Mouse (Mus musculus) cerebral cortex, adult 2 months (tissue): Measurements from ENCODE around the gene Plcd1.

Experiments used
- WGBS: fragments of 180-500 bp; shearing (Covaris S2); methylation state at CpG from one replicate; pipeline ENCODE4 v1.1.7; 2018; 5-methylcytosine and 5-hydroxymethylcytosine counted together

The Plcd1 gene

DNA sequence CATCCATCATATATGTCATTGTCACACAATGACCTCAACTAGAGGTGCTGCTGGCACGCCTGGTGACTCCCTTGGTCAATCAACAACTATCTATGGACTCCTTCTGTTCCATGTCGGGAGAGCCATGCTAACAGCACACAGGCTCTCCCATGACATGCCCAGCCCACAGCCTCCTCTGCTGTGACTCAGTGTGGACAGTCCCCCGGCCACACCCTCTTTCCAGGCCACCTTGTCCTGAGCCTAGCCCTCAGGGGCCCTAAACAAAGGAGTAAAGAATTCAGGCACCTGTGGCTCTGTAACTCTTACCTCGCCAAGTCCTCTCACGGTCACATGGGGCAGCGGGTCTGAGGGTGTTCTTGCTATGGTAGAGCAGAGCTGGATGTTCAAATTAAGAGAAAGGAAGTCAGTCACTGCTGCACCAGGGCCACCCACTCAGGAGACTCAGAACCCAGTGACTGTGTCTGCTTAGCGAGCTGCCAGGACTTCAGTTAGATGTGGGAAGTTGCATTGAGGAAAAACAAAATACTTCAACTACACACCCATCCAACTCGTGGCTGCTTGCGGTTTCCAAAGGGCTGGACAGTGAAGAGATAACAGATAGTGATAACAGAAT, 39.2 kb downstream of the Plcd1 start:
- WGBS: 61% methylated on average over 9 of the region's 9 CpGs

DNA sequence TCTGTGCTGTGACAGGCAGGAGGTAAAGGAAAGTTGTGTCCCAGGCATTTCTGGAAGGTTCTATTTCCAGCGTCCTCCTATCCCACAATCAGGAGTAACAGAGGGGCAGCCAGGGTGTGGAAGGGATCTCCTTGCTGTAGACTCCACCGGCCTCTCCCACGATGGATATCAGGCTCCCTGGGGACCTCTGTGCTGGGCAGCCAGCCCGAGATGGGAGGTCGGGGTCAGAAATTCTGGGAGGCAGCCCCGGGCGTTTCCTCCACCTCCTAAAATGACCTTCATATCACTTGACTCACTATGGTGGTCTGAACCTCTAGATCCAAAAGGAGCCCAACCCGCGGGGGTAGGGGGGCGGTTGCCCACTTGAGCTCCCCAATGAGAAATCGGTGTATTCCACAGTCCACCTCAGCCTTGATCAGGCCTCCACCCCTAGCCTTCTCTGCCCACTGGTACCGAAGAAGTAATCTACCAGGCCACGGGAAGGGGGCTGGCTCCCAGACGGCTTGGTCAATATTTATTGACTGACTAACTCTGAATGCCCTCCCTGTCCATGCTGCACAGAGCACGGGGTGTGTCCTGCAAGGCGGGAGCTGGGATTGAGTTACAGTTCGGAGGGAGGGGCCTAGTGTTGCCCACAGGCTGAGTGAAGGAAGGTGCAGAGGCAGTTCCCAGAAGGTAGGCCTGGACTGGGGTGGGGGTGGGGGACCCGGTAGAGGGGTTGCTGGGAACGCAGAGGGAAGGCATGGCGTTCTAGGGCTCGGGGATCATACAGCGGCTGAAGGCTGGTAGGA, 41.0 kb downstream of the Plcd1 start, which contains the start of gene Vill:
Vill (plus strand) TSS at position 625 of the 791 bp plus-strand sequence.
- WGBS: 35% methylated on average over 22 of the region's 22 CpGs

DNA sequence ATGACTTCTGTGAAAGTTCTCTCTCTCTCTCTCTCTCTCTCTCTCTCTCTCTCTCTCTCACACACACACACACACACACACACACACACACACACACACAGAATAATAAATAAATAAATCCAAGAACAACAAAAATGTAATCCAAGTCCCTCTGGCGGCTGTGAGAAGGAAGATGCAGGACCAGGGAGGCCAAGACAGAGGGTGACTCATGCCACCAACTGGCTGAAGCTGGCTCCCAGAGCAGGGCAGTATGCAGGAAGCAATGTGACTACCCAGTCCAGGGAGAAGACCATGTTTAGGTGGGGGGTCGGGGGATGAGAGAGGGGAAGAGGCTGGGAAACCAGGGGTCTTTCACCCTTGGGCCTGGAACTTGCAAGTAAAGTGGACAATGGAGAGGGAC, 42.1 kb downstream of the Plcd1 start:
- 74% methylated on average over 2 of the region's 2 CpGs for WGBS

DNA sequence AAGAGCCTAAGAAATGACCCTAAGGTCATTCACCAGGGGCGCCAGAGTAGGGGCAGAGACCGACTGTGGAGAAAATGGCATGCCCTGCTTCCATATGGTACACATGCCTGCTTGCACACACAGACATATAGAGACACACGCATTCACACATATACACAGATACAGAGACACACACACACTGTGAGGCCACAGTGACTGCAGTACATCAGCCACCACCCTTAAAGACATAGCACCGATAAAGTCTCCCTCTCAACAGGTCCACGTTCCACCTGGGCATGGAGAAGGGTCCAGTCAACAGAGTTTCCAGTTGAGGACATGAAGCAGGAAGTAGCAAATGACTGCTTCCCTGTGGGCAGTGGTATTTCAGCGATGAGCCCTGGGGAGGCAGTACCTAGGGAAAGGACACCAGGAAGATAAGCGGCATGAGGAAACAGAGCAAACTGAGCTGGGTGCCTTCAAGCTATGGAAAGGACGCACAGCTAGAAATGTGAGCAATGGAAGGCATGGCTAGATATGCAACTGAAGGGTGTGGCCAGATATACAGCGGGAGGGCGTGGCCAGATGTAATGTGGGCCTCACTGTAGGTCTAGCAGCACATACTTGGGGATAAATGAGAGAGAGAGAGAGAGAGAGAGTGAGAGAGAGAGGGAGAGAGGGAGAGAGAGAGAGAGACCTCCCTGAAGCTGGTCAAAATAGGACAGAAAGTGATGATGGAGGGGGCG, 45.0 kb downstream of the Plcd1 start:
- 87% methylated on average over 11 of the region's 11 CpGs for WGBS

DNA sequence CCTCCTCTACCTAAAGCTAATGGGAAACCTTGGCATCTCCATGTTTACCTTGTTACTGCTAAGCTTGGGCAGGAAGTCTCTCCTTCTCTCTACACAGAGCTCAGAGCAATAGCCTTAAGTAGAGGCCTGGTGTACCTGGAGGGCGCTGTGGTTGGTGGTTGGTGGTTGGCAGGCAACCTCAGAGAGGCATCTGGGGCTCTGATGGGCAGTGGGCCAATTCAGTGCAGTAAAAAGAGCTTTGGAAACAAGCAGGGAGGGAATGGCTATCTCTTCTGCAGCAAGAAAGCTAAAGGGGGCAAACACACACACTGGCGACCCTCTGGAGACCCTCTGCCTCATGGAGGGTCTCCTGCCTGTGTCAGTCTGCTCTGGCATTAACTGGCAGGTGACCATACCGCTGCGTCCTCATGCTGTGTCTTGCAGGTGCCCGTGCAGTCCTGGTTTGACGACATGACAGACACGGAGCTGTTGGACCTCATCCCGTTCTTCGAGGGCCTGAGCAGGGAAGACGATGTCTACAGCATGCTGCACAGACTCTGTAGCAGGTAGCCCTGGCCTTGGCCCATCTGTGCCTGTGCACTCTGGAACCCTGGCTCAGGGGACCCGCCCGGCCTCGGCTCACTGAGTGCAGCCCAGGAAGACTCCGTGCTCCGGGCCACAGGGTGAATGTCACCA, 53.1 kb downstream of the Plcd1 start:
- WGBS: 70% methylated on average over 15 of the region's 15 CpGs

DNA sequence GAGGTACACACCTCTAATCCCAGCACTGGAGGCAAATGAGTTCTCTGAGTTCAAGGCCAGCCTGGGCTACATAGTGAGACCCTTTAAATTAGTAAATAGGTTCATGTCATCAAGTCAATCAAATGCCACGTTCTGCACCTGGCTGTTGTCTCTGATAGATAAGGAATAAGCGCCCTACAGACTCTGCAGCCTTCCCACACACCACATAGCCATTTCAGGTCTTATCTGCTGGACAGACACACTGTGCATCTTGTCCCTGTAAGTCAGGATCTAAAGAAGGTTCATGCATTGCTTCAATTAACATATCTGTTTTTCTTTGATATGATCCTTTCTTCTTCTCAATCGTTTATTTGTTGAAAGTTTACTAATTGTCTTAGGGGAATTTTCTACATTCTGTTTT, 54.7 kb downstream of the Plcd1 start:
- WGBS: 94% methylated on average over 3 of the region's 3 CpGs

DNA sequence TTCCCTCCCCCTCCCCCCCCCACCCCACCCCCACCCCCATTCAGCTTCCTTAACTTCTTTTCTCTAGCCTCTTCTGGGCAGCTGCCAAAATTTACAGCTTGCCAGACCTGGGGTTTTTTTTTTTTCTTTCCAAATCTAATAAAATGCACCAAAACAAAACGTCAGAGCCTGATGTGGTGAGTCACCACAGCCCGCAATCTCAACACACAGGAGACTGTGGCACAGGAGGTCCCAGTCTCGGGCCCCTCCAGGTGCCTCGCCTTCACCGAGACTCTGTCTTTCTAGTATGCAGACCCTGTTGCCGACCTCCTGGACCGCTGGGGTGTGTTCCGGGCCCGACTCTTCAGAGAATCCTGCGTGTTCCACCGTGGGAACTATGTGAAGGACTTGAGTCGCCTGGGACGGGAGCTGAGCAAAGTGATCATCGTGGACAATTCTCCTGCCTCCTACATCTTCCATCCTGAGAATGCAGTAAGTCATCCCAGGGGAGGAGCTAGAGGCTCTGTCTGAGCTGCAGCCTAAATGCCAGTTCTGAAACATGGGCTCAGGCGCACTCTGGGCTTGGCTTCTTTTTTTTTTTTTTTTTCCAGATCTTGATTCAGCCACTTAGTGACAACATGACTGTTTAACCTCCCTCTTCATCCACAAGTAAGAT, 56.1 kb downstream of the Plcd1 start:
- 43% methylated on average over 15 of the region's 15 CpGs for WGBS

DNA sequence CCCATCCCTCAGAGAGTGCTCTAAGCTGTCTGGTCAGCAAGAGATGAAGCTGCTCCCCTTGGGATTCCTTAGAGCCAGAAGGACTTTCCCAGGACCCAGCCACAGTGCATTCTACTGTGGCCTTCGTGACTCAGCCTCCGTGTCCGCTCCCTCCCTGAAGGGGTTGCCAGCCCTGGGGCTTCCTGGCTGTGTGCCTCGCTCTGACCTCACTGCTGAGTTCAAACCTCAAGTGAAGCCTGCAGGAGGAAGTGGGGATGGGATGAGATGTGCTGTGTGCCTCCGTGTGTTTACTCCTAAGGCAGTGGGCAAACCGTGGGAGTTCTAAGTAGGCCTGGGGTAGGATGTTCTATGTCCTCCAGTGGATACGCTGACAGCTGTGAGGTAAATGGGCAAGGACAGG, 57.5 kb downstream of the Plcd1 start:
- WGBS: 52% methylated on average over 7 of the region's 7 CpGs

DNA sequence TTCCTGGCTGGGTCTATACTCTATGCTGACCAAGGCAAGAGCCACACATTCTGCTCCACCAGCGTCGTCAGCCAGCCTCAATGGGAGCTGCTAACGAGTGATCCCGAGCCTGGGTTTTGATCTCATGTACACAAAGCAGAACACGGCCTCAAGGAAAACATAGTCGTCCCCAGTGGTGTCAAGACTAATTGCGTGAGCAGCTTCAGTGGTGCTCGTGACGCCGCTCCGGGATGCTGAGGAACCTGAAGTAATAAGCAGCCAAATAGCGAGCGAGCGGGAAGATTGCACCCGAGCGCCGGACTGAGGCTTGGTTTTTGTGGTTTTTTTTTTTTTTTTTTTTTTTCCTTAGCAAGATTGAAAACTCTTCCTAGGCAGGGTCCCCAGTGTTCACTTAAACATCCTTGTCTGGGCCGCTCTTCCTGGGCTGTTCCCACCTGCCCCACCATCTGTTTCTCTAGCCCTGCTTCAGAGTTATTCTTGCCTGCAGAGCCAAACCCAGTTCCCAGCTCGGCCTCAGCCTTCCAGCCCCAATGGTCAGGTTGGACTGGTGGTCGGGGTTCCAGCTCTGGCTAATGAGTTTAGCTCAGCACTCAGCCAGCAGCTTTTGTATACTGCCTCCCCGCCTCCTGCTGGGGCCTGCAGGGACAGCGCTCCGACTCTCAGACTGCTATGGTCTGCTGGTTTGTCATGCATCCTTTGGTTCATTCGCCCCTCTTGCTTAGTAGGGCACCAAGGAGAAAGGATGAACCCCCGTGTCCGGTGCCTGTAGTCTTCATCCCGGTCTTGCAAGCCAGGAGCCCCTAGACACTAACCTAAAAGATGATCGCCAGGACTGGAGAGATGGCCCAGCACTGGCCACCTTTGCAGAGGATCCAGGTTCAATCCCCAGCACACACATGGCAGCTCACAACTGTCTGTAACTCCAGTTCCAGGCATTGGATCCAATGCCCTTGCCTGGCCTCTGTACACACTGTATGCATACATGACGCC, 58.3 kb downstream of the Plcd1 start:
- 81% methylated on average over 29 of the region's 29 CpGs for WGBS

DNA sequence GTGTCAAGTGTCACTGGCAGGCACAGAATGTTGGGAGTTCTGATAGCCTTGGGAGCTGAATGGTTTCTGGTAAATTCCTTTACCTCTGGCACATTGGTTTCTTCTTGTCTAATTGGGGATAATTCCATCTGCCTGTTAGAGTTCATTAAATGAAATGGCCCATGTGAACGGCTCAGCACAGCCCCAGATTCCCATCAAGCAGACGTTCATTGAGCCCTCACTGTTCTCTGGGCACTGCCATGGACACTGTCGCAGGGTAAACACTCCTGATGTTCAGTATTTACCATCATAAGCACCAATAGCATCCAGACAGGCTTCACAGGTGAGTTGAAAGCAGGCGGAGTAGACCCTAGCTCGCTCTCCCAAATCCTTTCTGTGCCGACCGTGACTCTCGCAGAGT, 59.2 kb downstream of the Plcd1 start:
- WGBS: 81% methylated on average over 8 of the region's 8 CpGs

DNA sequence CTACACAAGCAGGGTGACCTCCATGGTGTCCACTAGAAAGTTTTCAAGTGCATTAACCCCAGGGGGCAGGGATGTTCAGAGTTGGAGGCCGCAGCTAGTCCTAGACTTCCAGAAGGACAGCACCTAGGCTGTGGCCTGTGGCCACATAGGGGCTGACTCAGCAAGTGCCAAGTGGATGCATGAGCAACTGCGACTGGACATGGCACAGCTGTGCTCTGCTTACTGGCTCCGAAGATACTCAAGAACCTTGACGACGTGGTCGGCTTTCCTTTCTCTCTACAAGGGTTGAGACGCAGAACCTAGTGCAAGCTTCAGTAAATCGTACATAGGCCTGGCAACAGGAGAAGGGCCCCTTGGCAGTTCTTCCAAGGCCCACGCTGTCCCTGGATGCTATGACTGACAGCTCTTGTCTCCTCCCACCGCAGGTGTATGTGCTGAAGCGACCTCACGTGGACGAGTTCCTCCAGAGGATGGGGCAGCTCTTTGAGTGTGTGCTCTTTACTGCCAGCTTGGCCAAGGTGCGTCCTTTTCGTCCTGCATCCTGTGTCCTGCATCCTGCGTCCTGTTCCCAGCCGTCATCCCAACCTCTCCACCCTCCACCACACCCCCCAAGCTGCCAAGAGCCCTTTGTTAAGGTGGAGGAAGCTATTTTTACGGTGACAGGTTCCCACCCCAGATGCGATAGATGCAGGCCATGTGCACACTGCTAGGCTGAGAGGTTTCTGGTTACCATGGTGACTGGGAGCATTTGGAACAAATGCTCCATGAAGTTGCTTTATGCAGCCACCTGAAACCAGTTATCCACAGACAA, 60.0 kb downstream of the Plcd1 start:
- WGBS: 58% methylated on average over 19 of the region's 19 CpGs

DNA sequence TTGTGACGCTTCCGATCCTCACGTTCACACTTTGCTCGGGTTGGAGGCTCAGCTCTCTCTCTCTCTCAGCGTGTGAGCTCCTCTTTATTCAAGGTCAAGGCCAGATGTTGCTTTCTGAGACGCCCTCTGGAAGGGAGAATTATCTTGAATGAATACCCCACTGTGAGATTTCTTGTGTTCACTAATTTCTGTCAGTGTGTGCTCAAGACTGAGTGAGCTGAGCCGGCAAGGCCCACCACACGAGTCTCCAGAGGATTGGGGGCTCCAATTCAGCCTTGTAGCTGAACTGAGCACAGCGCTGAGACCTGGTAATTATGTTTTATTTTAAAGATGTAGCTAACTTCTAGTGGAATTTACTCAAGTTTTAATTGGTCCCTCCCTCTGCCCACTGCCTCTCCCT, 60.8 kb downstream of the Plcd1 start:
- 48% methylated on average over 9 of the region's 9 CpGs for WGBS

DNA sequence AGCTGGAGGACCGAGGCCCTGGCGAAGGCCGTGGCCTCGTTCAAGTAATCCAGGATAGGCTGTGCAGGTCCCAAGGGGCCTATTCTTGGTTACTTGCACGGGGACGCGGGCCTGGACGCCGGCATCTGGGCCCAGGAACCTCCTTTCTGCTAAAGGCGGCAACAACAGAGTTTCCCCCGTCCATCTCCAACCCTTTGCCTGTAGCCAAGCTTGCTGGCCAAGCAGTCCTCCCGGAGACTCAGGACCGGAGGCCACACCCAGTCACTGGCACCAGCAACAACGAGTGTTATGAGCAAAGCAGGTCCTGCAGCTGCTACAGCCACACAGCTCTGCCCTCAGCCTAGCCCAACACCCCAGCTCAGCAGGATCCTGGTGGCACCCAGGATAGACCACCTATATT, 61.5 kb downstream of the Plcd1 start:
- 67% methylated on average over 14 of the region's 14 CpGs for WGBS

DNA sequence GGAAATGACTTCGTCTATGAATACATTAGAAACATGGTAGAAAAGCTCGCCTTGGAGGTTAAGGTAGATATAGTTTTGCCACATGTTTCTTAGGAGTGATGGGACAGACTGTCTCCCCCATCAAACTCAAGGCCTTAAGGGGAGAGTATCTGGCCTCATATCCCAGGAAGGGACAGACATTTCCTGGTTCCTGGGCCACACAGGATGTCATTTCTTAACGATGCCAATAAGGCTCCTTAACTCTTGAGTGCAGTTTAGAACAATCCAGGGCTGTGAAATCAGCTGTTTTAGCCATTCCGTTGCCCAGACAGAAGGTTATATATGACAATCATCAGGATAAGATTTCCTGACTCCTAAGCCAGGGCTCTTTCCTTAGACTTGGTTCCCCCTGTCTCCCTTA, 62.3 kb downstream of the Plcd1 start:
- 84% methylated on average over 4 of the region's 4 CpGs for WGBS

DNA sequence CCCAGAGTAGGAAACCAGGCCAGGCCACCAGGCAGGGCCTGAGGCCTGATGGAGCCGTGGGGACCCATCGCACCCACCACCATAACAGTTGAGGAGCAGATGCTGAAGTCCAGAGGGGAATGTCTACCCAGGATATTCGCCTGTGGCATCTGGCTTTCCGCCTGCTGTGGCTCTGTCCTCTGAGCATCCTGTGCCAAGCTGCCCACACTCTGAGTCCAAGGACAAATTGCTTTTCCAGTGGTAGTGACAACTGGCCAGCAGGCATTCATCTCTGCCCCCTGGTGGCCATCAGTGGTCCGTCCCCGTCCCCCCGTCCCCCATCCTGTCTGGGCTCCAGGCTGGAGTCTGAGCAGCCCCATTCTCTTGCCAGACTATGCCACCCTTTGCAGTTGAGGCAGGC, 63.7 kb downstream of the Plcd1 start:
- 47% methylated on average over 7 of the region's 7 CpGs for WGBS

DNA sequence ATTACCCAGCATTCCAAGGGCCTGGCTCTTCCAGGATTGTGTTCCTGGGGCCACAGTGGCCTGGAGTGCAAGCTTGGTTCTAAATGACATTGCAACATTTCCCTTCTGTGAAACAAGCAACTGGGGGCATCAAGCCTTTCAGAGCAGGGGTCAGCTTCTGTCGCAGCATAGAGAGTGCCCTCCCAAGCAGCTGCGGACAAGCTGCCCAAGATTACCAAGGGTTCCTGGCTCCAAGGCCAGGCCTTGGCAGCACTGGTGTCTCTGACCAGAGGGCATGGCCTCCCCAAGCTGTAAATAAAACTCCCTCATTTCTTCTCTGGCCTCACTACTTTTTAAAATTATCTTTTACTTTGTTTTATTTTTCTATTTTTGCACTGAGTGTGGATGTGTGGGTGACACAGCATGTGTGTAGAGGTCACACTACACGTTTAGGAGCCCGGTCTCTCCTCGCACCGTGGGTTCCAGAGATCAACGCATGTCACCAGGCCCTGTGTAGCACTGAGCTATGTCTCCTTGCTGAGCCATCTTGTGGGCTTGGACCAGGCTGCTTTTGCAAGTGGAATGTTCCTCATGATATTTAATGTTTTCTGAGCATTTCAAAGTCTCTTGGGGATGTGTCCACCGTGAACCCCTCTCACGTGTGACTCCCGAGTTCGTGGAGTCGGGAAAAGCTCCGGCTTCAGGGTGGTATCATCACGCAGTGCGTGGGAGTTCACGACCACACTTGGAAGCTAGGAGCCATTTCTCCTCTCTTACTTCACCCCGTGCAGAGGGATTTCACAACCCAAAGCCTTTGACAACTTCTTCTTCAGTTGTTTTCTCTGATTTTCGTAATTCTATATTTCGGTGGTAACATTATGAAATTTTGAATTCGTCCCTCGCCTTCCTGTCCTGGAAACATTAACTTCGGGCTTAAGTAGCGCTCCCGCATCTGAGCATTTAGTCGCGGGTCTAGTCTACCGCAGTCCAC, 64.8 kb downstream of the Plcd1 start:
- 90% methylated on average over 27 of the region's 27 CpGs for WGBS

DNA sequence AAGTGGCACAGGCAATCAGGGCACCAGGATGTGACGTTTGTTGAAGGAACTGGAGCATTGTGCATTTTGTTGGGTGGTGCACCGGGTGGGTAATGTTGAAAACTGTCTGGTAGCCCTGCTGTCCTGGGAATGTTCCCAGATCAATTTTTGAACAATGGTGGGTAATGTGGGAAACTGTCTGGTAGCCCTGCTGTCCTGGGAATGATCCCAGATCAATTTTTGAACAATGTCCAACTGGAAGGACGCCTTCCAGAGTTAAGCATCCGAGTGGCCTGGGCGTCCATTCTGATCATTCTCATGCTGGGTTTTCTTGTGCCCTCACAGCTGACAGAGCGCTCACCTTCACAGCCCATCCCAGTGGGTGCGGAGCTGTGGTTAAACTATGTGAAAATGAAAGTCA, 66.0 kb downstream of the Plcd1 start:
- WGBS: 76% methylated on average over 7 of the region's 7 CpGs

DNA sequence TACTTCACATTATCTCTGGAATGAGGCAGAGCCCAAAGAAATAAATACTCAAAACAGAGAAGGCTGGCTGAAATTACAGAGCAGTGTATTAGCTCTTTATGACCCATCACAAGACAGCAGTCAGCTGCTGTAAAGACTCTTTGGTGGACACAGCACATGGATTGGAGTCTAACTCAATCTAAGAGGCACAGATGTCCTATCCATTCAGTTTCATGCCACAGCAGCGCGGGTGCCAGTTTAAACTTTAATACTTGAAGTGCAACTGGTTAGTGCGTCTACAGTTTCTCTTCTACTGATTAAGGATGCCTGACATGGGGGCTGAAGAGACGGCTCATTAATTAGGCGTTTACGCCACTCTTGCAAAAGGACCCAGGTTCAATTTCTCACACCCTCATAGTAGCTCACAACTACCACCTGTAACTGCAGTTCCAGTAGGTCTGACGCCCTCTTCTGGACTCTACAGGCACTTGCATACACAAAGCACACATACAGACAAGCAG, 67.4 kb downstream of the Plcd1 start:
- WGBS: 88% methylated on average over 7 of the region's 7 CpGs
